Mouse (Mus musculus): ENCODE measurements around the gene Gm49388. TPM values are rescaled to one million over a fixed set of nuclear protein-coding genes. Genes with fewer than 3 reads are reported as not detected.
A peak's percentile ranks its signal among the peaks of the same experiment; 100 is the strongest.

Gm49388 gene
- polyA plus RNA-seq, 1 experiment from 2014 or later = not detected

DNA sequence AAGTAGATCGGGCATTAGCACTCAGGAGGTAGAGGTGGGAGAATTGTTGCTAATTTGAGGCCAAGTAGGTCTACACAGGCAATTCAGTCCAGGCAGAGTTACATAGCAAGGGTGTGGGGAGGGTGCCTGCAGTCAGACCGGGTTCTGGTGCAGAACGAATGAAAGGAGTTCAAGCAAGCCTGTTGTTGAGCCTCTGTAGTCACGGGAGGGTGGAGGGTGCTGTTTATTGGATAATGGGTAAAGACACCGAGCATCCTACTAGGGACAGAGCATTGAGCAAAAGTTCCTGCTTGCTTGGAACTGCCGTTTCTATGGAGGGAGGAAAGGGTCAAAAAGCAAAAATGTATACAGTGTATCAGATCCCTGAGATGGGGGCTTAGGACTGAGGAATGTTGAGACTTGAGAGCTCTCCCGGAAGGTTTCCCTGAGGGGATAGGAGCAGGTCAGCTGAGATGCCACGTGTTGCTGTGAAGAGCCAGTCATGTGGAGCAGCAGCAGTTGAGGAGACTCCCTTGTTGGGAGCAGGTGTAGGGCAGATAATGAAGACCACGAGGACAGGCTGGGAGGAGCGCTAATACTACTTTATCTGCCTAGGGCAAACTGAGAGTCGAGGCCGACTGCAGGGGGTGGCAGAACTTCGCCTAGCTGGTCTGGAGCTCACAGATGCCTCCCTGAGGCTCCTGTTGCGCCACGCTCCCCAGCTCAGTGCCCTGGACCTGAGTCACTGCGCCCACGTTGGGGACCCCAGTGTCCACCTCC is 18.4 kb upstream of the Gm49388 start:
- H3K4me1 ChIP-seq (replicated peaks; ENCODE audit: control insufficient read depth, insufficient read depth, low read length) = peaks cover 3% of the 10 kb centered on the region; the same call in 1 of the 2 replicates
- 72% methylated on average over 17 of the region's 17 CpGs for WGBS
- no peak overlapping the region for H3K27ac ChIP-seq (ENCODE audit: low read depth, low read length)
- H3K4me2 ChIP-seq (replicated peaks; ENCODE audit: low read depth) = no peak overlapping the region
- no peak overlapping the region for H3K4me3 ChIP-seq (ENCODE audit: low read depth, low read length)
- H3K27me3 ChIP-seq (replicated peaks; ENCODE audit: control insufficient read depth, insufficient read depth, low read length) = no peaks in the 10 kb centered on the region
- no peaks in the 10 kb centered on the region for H3K9me3 ChIP-seq (ENCODE audit: control insufficient read depth)
- peaks cover 43% of the 10 kb centered on the region for H3K36me3 ChIP-seq (ENCODE audit: control insufficient read depth, insufficient read depth)
- ATAC-seq = no peak
- TF ChIP-seq CTCF (IDR thresholded peaks at IDR 0.05; ENCODE audit: low read depth) = no peak
- no peak overlapping the region for H3K9ac ChIP-seq (ENCODE audit: low read depth, low read length)

DNA sequence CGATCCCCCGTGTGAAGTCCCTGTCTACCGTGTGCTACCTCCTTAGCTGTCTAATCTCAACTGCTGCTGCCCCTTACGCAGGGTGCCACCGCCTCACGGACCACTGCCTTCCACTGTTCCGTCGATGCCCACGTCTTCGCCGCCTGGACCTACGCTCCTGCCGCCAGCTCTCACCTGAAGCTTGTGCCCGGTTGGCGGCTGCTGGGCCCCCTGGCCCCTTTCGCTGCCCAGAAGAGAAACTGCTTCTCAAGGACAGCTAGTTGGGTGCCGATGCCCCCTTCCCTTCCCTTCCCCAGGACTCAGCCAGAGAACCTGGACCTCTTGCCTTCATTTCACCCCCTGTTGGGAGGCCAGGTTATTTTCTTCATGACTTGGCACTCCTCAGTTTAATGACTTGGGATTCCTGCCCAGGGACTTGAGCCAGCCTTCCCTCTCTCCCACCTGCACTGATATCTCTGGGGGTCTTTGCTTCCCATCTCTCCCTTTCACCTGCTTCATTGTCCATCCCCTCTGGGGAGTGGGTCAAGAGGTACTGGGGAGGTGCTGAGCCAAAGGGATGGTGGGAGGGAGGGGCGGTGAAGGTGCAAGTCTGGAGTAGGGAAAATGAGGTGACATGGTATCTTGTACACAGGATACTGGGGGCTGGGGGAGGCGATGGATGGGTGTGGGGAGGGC is 17.6 kb upstream of the Gm49388 start:
- peaks cover 3% of the 10 kb centered on the region; the same call in 1 of the 2 replicates for H3K4me1 ChIP-seq (replicated peaks; ENCODE audit: control insufficient read depth, insufficient read depth, low read length)
- 94% methylated on average over 19 of the region's 19 CpGs for WGBS
- no peak overlapping the region for H3K27ac ChIP-seq (ENCODE audit: low read depth, low read length)
- TF ChIP-seq CTCF (IDR thresholded peaks at IDR 0.05; ENCODE audit: low read depth) = no peak
- peaks cover 38% of the 10 kb centered on the region for H3K36me3 ChIP-seq (ENCODE audit: control insufficient read depth, insufficient read depth)
- ATAC-seq = no peak
- H3K9me3 ChIP-seq (ENCODE audit: control insufficient read depth) = no peaks in the 10 kb centered on the region
- no peak overlapping the region for H3K4me3 ChIP-seq (ENCODE audit: low read depth, low read length)
- H3K27me3 ChIP-seq (replicated peaks; ENCODE audit: control insufficient read depth, insufficient read depth, low read length) = no peaks in the 10 kb centered on the region
- no peak overlapping the region for H3K4me2 ChIP-seq (replicated peaks; ENCODE audit: low read depth)
- no peak overlapping the region for H3K9ac ChIP-seq (ENCODE audit: low read depth, low read length)

DNA sequence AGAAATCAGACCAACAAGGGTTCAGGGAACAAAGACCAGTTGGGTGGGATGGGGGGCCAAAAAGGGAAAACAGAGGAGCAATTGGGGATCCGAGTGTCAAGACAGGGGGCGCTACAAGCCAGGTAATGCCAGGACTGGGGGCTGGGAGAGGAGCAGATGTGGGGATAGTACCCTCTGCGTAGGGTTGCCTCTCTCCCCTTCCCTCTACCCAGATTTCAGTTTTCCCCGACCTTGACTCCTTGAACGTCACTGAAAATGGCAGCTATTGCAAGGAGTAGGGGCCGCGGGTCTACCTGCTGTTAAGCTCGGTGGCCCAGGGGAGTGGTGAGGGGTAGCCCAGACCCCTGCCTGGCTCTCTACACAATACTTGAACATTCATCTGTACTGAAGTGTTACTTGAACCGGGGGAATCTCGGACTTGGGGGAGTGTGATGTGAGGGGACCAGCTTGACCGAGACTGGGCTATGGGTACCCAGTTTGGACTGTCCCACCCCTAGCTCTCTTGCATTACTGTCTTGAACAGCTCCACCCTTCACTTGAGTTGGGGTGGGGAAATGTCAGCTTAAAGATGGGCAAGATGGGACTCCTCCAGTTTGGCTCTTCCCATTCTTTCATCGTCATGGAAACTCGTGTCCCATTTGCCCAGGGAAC is 16.9 kb upstream of the Gm49388 start:
- Histone ChIP-seq H3K27ac (ENCODE audit: low read depth, low read length) (no peak overlapping the region), H3K4me1 (replicated peaks; ENCODE audit: control insufficient read depth, insufficient read depth, low read length) (peaks cover 3% of the 10 kb centered on the region; the same call in 1 of the 2 replicates), H3K9ac (ENCODE audit: low read depth, low read length) (no peak overlapping the region), H3K9me3 (ENCODE audit: control insufficient read depth) (no peaks in the 10 kb centered on the region), H3K36me3 (ENCODE audit: control insufficient read depth, insufficient read depth) (peaks cover 33% of the 10 kb centered on the region), H3K27me3 (replicated peaks; ENCODE audit: control insufficient read depth, insufficient read depth, low read length) (no peaks in the 10 kb centered on the region), H3K4me2 (replicated peaks; ENCODE audit: low read depth) (peak overlapping the region; percentile 97), H3K4me3 (ENCODE audit: low read depth, low read length) (peak overlapping the region; percentile 80; the same call in 1 of the 2 replicates)
- TF ChIP-seq CTCF (IDR thresholded peaks at IDR 0.05; ENCODE audit: low read depth) = peak; percentile 47
- 0 out of 2 replicates have a peak, but pooled peaks have one; percentile 1 for ATAC-seq
- WGBS = 58% methylated on average over 13 of the region's 13 CpGs

DNA sequence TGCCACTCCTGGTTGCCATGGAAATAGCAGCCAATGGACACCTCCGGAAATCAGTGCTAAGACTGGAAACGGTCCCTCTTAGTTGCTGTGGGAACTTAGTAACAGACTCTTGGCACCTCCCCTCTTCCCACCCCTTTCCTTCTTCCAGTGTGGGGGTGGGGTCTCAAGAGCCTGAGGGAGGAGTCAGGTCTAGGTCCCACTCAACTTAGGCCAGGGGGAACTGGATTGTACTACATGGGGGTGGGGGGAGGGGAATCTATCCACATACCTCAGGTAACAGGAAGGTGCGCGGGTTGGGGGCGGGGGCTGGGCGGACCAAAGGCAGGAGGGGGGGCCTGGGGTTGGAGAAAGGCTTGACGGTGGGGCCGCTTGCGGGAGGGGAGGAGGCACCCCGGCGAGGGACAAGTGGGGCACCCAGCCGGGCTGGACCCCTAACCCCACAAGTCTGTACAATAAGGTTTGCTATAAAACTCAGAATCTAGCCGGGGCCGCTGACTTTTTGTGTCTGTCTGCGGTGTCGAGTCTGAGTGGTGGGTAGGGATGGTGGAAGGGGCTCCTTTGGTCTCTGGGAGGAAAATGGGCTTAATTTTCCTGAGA is 16.3 kb upstream of the Gm49388 start:
- Histone ChIP-seq H3K4me2 (replicated peaks; ENCODE audit: low read depth) (peak overlapping the region; percentile 97), H3K9ac (ENCODE audit: low read depth, low read length) (peak overlapping the region; percentile 84), H3K27me3 (replicated peaks; ENCODE audit: control insufficient read depth, insufficient read depth, low read length) (no peaks in the 10 kb centered on the region), H3K4me3 (ENCODE audit: low read depth, low read length) (peak overlapping the region; percentile 80), H3K36me3 (ENCODE audit: control insufficient read depth, insufficient read depth) (peaks cover 27% of the 10 kb centered on the region), H3K27ac (ENCODE audit: low read depth, low read length) (peak overlapping the region; percentile 79), H3K4me1 (replicated peaks; ENCODE audit: control insufficient read depth, insufficient read depth, low read length) (peaks cover 3% of the 10 kb centered on the region; the same call in 1 of the 2 replicates), H3K9me3 (ENCODE audit: control insufficient read depth) (no peaks in the 10 kb centered on the region)
- ATAC-seq = peak; percentile 79
- WGBS = under 1% methylated on average over 16 of the region's 16 CpGs
- TF ChIP-seq CTCF (IDR thresholded peaks at IDR 0.05; ENCODE audit: low read depth) = no peak

DNA sequence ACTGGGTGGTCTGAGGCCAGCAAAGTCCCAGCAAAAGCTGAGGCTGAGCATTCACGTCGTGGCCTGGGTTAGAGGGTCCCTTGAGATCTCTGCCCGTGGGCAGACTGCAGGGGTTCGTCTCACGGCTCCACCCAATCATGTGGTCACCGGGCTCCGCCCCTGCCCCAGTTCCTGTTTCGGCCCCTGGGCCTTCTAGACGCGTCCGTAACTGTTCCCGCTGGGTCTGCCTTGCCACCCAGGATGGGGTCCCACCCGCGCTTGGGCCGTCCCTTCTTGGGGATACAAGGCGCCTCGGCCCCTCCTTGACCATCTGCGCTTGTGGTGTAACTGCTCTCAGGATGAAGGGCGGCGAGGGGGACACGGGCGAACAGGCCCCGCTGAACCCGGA is 15.8 kb upstream of the Gm49388 start, which contains the start of gene Orai3:
Orai3 (plus strand) TSS at position 165 of the 388 bp plus-strand sequence.
- Histone ChIP-seq H3K27ac (ENCODE audit: low read depth, low read length) (peak within 1 kb of the TSS; percentile 79), H3K36me3 (ENCODE audit: control insufficient read depth, insufficient read depth) (peaks cover 21% of the 10 kb centered on the region), H3K9ac (ENCODE audit: low read depth, low read length) (peak within 1 kb of the TSS; percentile 84), H3K4me3 (ENCODE audit: low read depth, low read length) (peak within 1 kb of the TSS; percentile 80), H3K4me1 (replicated peaks; ENCODE audit: control insufficient read depth, insufficient read depth, low read length) (peaks cover 3% of the 10 kb centered on the region; the same call in 1 of the 2 replicates), H3K27me3 (replicated peaks; ENCODE audit: control insufficient read depth, insufficient read depth, low read length) (no peaks in the 10 kb centered on the region), H3K4me2 (replicated peaks; ENCODE audit: low read depth) (peak within 1 kb of the TSS; percentile 97), H3K9me3 (ENCODE audit: control insufficient read depth) (no peaks in the 10 kb centered on the region)
- WGBS = 1% methylated on average over 24 of the region's 24 CpGs
- ATAC-seq = peak; percentile 60
- TF ChIP-seq CTCF (IDR thresholded peaks at IDR 0.05; ENCODE audit: low read depth) = no peak

Measured in intestine, postnatal 0 days (tissue).